Mouse (Mus musculus) layer of hippocampus, adult 9-11 months (tissue): ENCODE data around the gene Fmnl1.

Source experiments
- DNase-seq: peaks from one replicate; pipeline ENCODE4 v3.0.0; 2022

Fmnl1 gene

GRCm38 (mm10) chr11:103223444-103223843 is 52.5 kb downstream of the Fmnl1 start:
- peak; percentile 60 for DNase-seq

DNA sequence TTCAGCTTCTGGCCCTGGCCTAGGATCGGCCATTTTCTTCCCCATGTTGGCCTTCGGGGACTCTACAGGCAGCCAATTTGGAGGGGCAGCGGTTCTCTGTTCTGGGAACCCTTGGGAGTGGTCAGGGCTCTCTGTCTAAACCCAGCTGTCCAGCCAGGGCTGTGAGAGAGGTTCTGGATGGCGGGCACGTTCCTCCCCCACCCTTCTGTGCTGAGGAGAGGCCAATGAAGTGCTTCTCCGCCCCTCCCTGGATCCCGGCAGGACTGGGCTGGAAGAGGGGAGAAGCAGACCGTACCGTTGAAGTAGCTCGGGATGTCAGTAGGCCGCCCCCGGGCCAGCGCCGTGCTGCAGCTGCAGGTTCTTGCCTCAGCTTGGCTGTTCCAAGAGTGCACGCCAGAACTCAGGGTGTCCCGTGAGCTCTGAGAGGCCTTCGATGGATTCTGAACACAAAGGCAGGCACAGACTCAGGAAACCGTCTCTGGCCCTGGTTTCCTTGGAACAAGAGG is 53.1 kb downstream of the Fmnl1 start:
- no peak for DNase-seq

DNA sequence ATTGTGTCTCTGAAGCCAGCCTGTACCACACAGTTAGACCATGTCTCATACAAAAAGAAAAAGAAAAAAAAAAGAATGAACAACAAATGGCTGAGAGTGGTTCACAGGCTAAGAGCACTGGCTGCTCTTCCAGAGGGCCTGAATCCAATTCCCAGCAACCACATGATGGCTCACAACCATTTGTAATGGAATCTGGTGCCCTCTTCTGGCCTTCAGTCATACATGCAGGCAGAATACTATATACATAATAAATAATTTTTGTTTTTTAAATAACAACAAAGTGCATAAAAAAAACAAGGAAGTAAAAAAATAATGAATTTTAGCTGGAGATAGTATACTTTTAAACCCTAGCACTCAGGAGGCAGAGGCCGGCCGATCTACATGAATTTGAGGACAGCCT is 58.7 kb downstream of the Fmnl1 start:
- DNase-seq: no peak

DNA sequence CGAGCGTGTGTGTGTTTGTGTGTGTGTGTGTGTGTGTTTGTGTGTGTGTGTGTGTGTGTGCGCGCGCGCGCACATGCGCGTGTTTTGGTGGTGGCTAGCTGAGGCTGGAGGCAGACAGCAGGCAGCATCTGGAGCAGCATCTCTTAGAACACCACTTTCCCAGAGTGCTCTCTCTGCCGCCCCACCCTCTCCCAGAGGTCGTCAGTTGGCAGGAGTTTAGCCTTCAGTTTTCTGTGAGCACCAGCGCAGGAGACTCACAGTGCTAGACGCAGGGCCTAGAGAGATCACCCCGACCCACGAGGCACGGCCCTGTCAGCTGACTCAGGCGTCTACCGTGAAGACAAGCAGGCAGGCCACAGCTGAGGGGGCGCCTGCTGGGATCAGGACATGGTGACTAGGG is 59.7 kb downstream of the Fmnl1 start:
- no peak for DNase-seq

- no peak for DNase-seq
These were observed 60.5 kb downstream of the Fmnl1 start for GRCm38 (mm10) chr11:103231367-103231766.

DNA sequence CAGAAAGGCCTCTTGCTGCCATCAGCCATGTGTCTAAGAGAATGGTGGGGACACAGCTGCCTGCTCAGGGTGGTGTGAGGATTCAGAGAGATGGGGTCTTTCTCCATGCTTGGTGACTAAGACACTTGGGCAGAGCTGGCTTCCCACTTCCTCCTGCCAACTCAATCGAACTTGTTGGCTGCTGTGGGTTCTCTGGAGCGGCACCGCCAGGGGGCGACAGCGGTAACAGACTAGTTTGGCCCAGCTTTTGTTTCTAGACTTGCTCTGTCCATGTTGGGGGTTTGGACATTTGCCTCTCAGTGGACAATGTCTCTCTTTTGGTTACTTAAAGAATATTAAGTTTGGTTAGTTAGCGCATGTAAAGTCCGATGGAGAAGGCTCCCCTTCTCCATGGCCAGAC is 62.1 kb downstream of the Fmnl1 start:
- DNase-seq: peak; percentile 83

GRCm38 (mm10) chr11:103234447-103234846 is 63.5 kb downstream of the Fmnl1 start:
- no peak for DNase-seq

DNA sequence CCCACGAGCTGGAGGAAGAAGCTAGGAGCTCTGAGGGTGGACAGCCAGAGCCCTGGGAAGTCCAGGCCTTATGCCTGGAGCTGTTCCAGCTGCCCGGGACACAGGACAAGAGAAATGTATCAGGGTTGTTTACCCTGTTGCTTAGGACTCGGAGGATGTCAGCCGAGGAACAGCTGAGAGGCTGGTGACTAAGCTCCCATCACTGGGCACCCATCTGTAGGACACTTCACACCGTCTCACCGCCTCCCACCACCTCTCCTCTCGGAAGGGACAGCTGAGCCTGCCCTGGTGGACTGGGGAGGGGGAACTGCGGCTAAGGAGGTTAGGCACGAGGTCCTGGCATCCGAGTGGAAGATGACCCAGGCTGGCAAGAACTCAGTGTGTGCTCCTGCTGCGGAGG is 64.8 kb downstream of the Fmnl1 start:
- DNase-seq: no peak

DNA sequence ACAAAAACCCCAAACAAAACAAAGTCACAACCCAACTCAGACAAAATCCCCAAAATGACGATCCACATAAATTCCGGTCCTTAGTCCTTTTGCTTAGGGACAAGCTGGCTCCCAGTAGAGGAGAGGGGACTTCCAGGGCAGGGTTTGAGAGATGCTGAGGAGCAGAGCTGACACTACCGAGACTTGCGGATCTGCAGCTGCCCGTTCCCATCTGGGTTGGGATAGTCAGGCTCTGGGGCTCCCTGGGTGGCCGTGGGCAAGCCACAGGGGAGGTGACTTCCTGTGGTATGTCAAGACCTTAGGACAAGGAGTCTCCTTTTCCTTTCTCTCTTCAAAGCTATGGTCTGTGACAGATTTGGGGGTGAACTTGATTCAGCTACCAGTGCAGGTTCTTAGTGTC is 65.5 kb downstream of the Fmnl1 start:
- no peak for DNase-seq

GRCm38 (mm10) chr11:103236903-103237302 is 66.0 kb downstream of the Fmnl1 start:
- no peak for DNase-seq

DNA sequence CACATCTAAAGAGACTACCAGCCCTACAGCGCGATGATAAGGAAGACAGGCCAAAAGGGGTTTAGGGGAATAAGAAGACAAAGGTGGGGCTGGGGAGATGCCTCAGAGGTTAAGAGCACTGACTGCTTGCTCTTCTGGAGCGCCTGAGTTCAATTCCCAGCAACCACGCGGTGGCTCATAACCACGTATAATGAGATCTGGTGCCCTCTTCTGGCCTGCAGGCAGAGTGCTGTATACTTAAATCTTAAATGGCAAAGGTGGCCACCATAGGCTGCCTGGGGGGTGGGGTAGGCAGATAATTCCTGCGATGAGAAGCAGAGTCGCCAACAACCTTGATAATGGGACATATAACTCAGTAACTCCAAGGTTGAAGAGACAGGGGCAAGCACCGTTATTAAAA is 66.8 kb downstream of the Fmnl1 start:
- DNase-seq: no peak

DNA sequence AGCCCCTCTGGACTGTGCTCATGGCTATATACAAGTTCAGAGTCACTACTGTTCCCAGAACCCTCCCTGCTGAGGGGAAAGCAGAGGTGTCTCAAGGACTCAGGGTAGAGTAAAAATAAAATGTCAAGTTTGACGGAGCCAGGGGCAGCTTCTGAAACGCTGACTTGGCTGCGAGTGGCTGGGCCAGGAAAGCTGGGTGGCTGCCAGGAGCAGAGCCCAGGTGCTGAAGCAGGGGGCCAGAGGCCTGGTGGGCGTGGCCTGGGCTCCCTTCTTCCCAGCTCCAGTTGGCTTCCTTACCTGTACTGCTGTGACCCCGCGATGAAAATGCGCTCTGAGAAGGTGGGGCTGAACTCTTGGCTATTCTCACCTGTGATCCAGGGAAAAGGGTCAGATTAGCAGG is 69.8 kb downstream of the Fmnl1 start:
- DNase-seq: no peak

DNA sequence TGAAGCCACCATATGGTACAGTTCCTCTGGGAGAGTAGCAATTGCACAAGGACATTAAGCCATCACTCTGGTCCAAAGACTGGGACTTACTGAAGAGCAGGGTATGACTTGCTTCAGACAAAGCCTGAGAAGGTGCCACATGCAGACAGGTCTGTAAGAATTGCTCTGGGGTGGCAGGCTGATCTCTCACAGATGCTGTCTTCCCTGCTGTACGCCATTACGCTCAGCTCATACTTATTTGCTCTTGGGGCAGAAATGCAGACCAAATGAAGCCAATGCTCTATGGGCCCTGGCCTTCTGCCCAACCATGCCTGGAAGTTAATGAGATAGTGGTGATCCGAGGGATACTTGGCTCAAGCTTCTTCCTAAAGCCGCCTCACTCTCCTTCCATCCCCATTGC is 73.9 kb downstream of the Fmnl1 start:
- no peak for DNase-seq

DNA sequence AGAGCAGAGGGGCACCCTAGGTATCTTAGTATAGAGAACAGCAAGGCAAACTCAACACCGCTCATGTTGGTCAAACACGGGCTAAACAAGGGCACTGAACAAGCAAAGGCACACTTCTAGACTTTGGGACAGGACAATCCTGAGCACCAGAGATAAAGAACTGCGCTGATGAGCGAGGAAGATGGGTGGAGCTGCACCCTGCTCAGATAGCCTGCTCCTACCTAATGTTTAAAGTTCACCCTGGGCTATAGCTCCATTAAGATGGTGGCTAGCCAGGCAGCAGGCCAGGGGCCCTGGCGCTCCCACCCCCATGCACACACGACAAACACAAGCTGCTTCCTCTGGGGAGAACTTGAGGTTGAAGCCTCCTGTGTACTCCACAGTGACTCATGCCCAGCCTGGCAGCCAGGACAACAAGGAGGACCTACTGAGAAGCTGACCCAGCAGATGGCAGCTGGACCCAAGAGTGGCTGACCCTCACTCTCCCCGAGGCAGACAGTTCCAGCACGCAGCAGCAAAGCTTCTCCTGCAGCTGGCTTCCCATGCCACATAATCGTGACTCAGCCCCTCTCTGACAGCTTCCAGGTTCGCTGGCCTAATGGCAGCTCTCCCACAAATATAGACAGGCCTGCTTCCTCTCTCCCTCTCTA is 75.3 kb downstream of the Fmnl1 start:
- DNase-seq: peak; percentile 65

DNA sequence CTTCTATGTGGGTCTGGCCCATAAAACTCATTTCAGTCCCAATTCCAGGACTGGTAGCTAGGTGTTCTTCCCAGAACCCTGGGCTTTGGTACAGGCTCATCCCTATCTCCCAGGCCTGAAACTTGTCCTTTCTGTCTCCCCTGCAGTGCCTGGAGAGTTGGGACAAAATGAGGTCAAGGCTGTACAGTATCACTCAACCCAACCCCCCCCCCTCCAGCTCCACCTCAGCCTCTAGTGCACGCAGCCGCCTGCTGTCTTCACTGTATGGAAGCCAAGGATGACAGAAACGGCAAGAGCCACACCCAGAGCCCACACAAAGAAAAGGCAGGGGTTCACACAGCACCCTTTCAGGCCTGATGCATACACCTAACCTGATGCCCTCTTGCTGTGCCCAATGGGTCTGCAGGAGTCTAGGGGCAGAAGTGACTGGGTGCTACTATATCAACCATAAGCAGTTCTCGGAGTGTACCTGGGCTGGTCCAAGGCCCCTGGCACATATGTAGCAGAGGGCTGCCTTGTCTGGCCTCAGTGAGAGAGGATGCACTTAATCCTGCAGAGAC is 75.9 kb downstream of the Fmnl1 start:
- DNase-seq: no peak

DNA sequence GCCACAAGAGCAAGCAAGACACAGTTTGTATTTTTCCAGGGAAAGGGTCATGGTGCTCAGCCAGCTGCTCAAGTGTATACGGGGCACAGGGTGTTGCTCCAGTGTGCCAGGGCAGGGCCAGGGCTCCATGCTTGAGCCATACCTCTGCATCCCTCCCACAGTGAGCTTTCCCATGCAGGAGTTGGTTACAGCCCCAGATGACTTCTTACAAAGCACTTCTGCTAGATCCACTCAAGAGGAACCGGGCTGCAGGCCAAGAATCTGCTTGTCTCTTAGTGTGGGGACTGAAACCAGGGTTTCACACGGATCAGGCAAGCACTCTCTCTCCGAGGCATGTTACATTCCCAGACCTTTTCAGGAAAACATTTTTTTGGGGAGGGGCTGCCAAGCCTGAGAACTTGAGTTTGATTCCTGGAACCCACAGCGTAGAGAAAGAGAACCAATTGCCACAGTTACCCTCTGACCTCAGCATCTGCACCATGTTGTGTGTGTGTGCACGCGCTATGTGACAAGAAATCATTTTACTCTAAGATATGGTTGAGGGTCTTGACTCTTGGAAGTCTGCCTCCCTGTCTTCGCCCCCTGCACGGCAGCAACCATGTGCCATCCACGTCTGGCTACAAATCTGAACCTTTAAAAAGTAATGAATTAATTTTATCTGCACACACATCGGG is 76.7 kb downstream of the Fmnl1 start:
- DNase-seq: peak; percentile 83
